Mouse (Mus musculus) testis, postnatal 14 days (tissue): ENCODE data around the gene 4930556J24Rik.
"Not testable (repeated sequence)": the region's sequence is repeated elsewhere in the genome, so short reads cannot be mapped to it uniquely, and the experiment has no call there.

Source experiments
- DNase-seq: peaks from one replicate; pipeline ENCODE4 v3.0.0; 2021; ENCODE audit warnings: low spot score

Gene 4930556J24Rik

GRCm38 (mm10) chr11:3976678-3977077, at the start of gene 4930556J24Rik:
Gene 4930556J24Rik, minus strand, starts transcription at chr11:3976778.
- DNase-seq = no peak

GRCm38 (mm10) chr11:4023321-4023720, 46.7 kb upstream of the 4930556J24Rik start:
- DNase-seq = no peak

GRCm38 (mm10) chr11:4022111-4022510, 45.5 kb upstream of the 4930556J24Rik start:
- not testable (repeated sequence) for DNase-seq

- DNase-seq = not testable (repeated sequence)
Observed at GRCm38 (mm10) chr11:4015796-4016195, 39.2 kb upstream of the 4930556J24Rik start.

GRCm38 (mm10) chr11:4012616-4013015, 36.0 kb upstream of the 4930556J24Rik start:
- no peak for DNase-seq

- DNase-seq = no peak
Observed at GRCm38 (mm10) chr11:4006462-4006861, 29.9 kb upstream of the 4930556J24Rik start.

GRCm38 (mm10) chr11:4005220-4005805, 28.7 kb upstream of the 4930556J24Rik start:
- DNase-seq = no peak

- peak; percentile 49 for DNase-seq
Observed at GRCm38 (mm10) chr11:4001603-4002002, 25.0 kb upstream of the 4930556J24Rik start.

- DNase-seq = no peak
Observed at GRCm38 (mm10) chr11:3999547-3999946, 23.0 kb upstream of the 4930556J24Rik start.

- no peak for DNase-seq
Observed at GRCm38 (mm10) chr11:3997978-3998720, 21.6 kb upstream of the 4930556J24Rik start.

GRCm38 (mm10) chr11:3996840-3997239, 20.3 kb upstream of the 4930556J24Rik start:
- DNase-seq = no peak

- DNase-seq = no peak
Observed at GRCm38 (mm10) chr11:3995511-3995910, 18.9 kb upstream of the 4930556J24Rik start.

- DNase-seq = no peak
Observed at GRCm38 (mm10) chr11:3993914-3994313, 17.3 kb upstream of the 4930556J24Rik start.

GRCm38 (mm10) chr11:3993132-3993531, 16.6 kb upstream of the 4930556J24Rik start:
- DNase-seq = no peak

GRCm38 (mm10) chr11:3989748-3990147, 13.2 kb upstream of the 4930556J24Rik start:
- DNase-seq = no peak

- DNase-seq = no peak
Observed at GRCm38 (mm10) chr11:3983863-3984745, 7.5 kb upstream of the 4930556J24Rik start.

GRCm38 (mm10) chr11:3983291-3983862, 6.8 kb upstream of the 4930556J24Rik start, which contains the start of gene Gal3st1:
Gene Gal3st1, plus strand, starts transcription at chr11:3983636.
- no peak for DNase-seq

GRCm38 (mm10) chr11:3982275-3983209, 6.0 kb upstream of the 4930556J24Rik start:
- no peak for DNase-seq

GRCm38 (mm10) chr11:3981536-3981935, 5.0 kb upstream of the 4930556J24Rik start:
- no peak for DNase-seq

GRCm38 (mm10) chr11:3978421-3978820, 1.8 kb upstream of the 4930556J24Rik start:
- no peak for DNase-seq

- no peak for DNase-seq
Observed at GRCm38 (mm10) chr11:3974311-3974710, 2.3 kb downstream of the 4930556J24Rik start.
